ENCODE assay signal across 15 mouse cellular contexts in genomic region chr4:144974458-144974857, GRCm38 (mm10).
"Had no signal": no experiment of that assay in that cellular context is flagged by ENCODE, and none has a peak within 500 bp of the region (broad histone marks: within the 10 kb centered on the region; RNA-seq: fewer than 3 reads in every experiment).

No protein-coding gene starts in this region.

- ATAC-seq: inflammation-experienced regulatory T-cells, adult 6 months; intestine, postnatal 0 days; midbrain, embryonic 15.5 days had no signal

- H3K4me2 ChIP-seq: limb, embryonic 13.5 days; liver, embryonic 11.5 days; midbrain, embryonic 11.5 days; midbrain, embryonic 15.5 days; neural tube, embryonic 12.5 days; stomach, embryonic 15.5 days had no signal

- H3K36me3 ChIP-seq: midbrain, embryonic 15.5 days; stomach, embryonic 15.5 days had no signal

- H3K9me3 ChIP-seq: limb, embryonic 13.5 days; megakaryocyte, embryonic 14.5 days; midbrain, embryonic 15.5 days; neural tube, embryonic 12.5 days; stomach, embryonic 15.5 days had no signal

- DNase-seq: kidney, adult 8-10 months; kidney, postnatal 10 days; layer of hippocampus, adult 9-11 months; layer of hippocampus, postnatal 36 days; left cerebral cortex, postnatal 4 days; lung, adult 18-20 months had no signal

- H3K27ac ChIP-seq: limb, embryonic 13.5 days; midbrain, embryonic 15.5 days; neural tube, embryonic 12.5 days; stomach, embryonic 15.5 days had no signal

- H3K4me1 ChIP-seq: midbrain, embryonic 15.5 days; stomach, embryonic 15.5 days had no signal

- H3K4me3 ChIP-seq: limb, embryonic 13.5 days; megakaryocyte, embryonic 14.5 days; midbrain, embryonic 15.5 days; neural tube, embryonic 12.5 days; stomach, embryonic 15.5 days had no signal

- H3K9ac ChIP-seq: limb, embryonic 13.5 days; midbrain, embryonic 15.5 days; neural tube, embryonic 12.5 days; stomach, embryonic 15.5 days had no signal

- H3K27me3 ChIP-seq: limb, embryonic 13.5 days; megakaryocyte, embryonic 14.5 days; midbrain, embryonic 15.5 days; neural tube, embryonic 12.5 days; stomach, embryonic 15.5 days had no signal
